Mouse (Mus musculus) heart, postnatal 0 days (tissue): ENCODE measurements at regions not wholly inside any gene's neighbourhood (a gene's known extent, or its start where the extent isn't known, plus 50 kb on each side); places are given as distances from the start of the nearest gene placed in this dataset.

Source experiments
- ATAC-seq: fragments of 200-750 bp; cut with Nextera tagmentation; 2 replicates; pipeline ENCODE4 v1.8.0; 2017; ENCODE audit warnings: low read depth, moderate number of reproducible peaks, moderate library complexity; ENCODE audit not compliant: insufficient read depth
- DNase-seq: peaks from one replicate; pipeline ENCODE4 v3.0.0-alpha.2; 2016; ENCODE audit warnings: low spot score
- H3K27ac ChIP-seq: fragments of 300-500 bp; sonication (generic); 2 replicates; pipeline ENCODE4 v1.5.1; 2014; ENCODE audit warnings: low read depth, mild to moderate bottlenecking
- H3K27me3 ChIP-seq: fragments of 300-500 bp; sonication (generic); 2 replicates; pipeline ENCODE4 v1.6.1; 2014; ENCODE audit warnings: low read length, mixed read lengths; ENCODE audit not compliant: control insufficient read depth, insufficient read depth
- H3K36me3 ChIP-seq: fragments of 300-500 bp; sonication (generic); replicated peaks from 2 replicates; pipeline ENCODE4 v1.6.1; 2014; ENCODE audit warnings: low read length, mixed read lengths; ENCODE audit not compliant: control insufficient read depth, insufficient read depth
- H3K4me1 ChIP-seq: fragments of 300-500 bp; sonication (generic); 2 replicates; pipeline ENCODE4 v1.6.1; 2014; ENCODE audit warnings: antibody characterized with exemption; ENCODE audit not compliant: control insufficient read depth, insufficient read depth
- H3K4me2 ChIP-seq: fragments of 300-500 bp; sonication (generic); 2 replicates; pipeline ENCODE4 v1.6.1; 2014; ENCODE audit warnings: low read depth, mild to moderate bottlenecking, low read length, moderate library complexity
- H3K4me3 ChIP-seq: fragments of 300-500 bp; sonication (generic); 2 replicates; pipeline ENCODE4 v1.5.1; 2014; ENCODE audit warnings: low read depth, low read length
- H3K9ac ChIP-seq: fragments of 300-500 bp; sonication (generic); replicated peaks from 2 replicates; pipeline ENCODE4 v1.6.1; 2014; ENCODE audit warnings: low read depth, low read length, mixed read lengths
- H3K9me3 ChIP-seq: fragments of 300-500 bp; sonication (generic); replicated peaks from 2 replicates; pipeline ENCODE4 v1.6.1; 2016; ENCODE audit warnings: low read length; ENCODE audit not compliant: control insufficient read depth
- CTCF ChIP-seq: IDR thresholded peaks from 2 replicates; pipeline ENCODE4 v1.5.1; 2016; ENCODE audit warnings: antibody characterized with exemption, control low read depth, low read depth
- EP300 ChIP-seq: IDR thresholded peaks from 2 replicates; pipeline ENCODE4 v1.6.1; 2016; ENCODE audit warnings: antibody characterized with exemption, low read depth
- WGBS: fragments of 180-500 bp; shearing (Covaris S2); extraction: QIAGEN DNeasy Blood & Tissue Kit; methylation state at CpG from one replicate; pipeline ENCODE4 v1.1.7; 2014; 5-methylcytosine and 5-hydroxymethylcytosine counted together

DNA sequence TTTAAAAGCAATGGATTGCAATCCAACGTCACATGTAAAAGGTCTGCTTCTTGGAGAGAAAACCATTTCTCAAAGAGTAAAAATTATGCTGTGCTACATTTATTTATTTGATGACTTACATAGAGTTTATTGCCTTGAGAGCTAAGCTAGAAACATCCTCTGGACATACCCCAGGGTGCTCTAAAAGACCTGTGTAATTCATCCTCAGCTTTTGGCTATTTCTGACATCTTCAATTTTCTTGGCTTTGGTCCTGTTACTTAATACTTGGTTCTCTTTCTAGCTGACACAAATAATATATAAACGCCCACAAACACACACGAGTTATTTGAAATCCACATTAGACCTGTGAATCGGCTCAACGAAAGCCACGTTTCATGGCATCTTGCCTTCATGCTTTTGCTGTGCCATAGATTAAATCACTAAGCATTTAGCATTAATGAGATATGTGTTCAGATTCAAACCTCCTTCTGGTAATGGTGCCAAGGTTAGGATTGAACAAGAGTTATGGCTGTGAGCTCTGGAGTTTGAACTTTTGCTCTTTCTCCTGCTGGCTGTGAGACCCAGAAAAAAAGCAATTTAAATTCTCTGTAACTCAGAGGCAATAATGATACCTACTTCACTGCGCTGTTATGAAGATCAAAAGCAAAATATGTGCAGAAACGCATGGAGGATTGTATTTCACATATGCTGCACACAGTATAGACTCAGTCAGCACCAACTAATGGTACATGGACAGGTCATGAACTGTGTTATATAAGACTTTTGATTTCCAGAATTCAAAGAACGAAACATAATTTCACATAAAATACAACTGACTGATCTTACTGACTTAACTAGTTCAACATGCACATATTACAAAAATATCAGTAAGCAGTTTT is 89.6 kb upstream of the Gimd1 start:
- 83% methylated on average over 9 of the region's 9 CpGs for WGBS
- Histone ChIP-seq H3K9ac (no peak overlapping the region), H3K4me2 (no peak overlapping the region), H3K36me3 (no peaks in the 10 kb centered on the region), H3K4me3 (no peak overlapping the region), H3K4me1 (no peaks in the 10 kb centered on the region), H3K9me3 (no peaks in the 10 kb centered on the region), H3K27me3 (no peaks in the 10 kb centered on the region), H3K27ac (no peak overlapping the region)
- no peak for TF ChIP-seq EP300
- no peak for TF ChIP-seq CTCF
- DNase-seq (no peak), ATAC-seq (no peak)

DNA sequence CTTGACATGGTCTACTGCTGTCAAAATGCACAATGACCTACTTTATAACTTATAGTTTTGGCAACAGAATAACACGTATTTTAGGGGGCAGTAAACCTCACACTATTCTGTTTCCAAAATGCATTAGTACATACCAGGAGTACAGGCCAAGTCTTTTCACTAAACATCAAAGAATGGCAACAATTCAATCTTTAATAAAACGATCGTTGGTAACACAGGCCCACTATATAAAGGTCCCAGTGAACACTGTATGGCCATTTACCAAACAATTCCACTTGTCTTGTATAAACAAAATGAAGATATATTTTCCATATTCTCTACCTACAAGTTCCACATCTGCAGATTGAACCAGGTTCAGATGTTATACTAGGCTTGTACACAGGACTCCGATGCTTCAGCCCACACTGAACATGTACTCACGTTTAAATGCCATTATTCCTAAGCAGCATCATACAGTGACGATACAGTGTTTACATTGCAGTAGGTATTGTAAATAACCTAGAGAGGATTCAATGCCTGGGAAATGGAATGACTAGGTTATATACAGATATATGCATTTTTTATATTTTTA is 78.3 kb upstream of the Gimd1 start:
- no peak overlapping the region for H3K4me2 ChIP-seq
- no peak for DNase-seq
- WGBS: 81% methylated on average over 6 of the region's 6 CpGs

DNA sequence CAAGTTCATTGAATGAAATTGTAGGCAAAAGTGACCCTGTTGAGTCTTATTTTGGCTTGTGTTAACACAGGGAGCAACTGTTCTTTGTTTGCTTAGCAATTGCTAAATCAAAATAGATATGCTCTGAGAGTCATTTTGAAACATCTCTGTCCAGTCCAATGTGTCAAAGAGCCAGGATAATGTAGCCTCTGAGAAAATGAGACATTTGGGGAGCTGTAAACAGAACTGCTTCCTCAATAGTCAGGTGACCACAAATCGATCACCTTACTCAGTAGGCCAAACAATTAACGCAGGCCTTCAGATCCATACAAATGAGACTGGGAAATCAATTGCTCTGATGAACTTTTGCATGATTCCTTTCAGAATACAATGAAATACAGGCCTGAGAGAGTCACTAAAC is 63.9 kb upstream of the Gimd1 start:
- TF ChIP-seq CTCF (no peak), EP300 (no peak)
- WGBS: 78% methylated on average over 2 of the region's 2 CpGs
- Histone ChIP-seq H3K27me3 (no peaks in the 10 kb centered on the region), H3K27ac (no peak overlapping the region), H3K4me3 (no peak overlapping the region), H3K4me1 (no peaks in the 10 kb centered on the region), H3K36me3 (no peaks in the 10 kb centered on the region), H3K9me3 (no peaks in the 10 kb centered on the region), H3K4me2 (no peak overlapping the region), H3K9ac (no peak overlapping the region)
- DNase-seq (no peak), ATAC-seq (no peak)

More for the DNA sequence above, 78.3 kb upstream of the Gimd1 start:
- ATAC-seq: no peak
- Histone ChIP-seq H3K9ac (no peak overlapping the region), H3K4me1 (no peaks in the 10 kb centered on the region), H3K27ac (no peak overlapping the region), H3K9me3 (no peaks in the 10 kb centered on the region), H3K27me3 (no peaks in the 10 kb centered on the region), H3K4me3 (no peak overlapping the region), H3K36me3 (no peaks in the 10 kb centered on the region)
- TF ChIP-seq EP300 (no peak), CTCF (no peak)

DNA sequence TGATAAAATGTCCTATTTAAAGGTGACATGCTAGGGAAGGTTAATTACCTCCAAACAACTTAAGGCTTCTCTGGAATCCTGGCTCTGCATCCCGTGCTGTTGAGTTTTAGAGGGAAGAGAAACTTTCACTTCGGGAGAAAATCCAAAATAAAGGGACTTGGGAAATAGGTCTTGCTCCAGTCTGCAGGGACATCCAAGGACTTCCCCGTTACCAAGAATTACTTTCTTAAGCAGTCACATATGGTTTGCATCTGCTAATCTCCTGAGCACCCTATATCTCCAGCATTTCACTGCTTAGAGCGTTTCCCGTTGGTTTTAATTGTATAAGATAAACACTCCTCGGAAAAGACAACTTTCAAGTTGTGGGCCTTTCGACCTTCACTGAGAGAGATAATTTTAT is 63.3 kb upstream of the Gimd1 start:
- TF ChIP-seq CTCF (no peak), EP300 (no peak)
- no peak for DNase-seq
- ATAC-seq: no peak
- no peaks in the 10 kb centered on the region for H3K27me3 ChIP-seq
- H3K9me3 ChIP-seq: no peaks in the 10 kb centered on the region
- no peak overlapping the region for H3K4me2 ChIP-seq
- H3K27ac ChIP-seq: no peak overlapping the region
- no peak overlapping the region for H3K9ac ChIP-seq
- H3K4me3 ChIP-seq: no peak overlapping the region
- no peaks in the 10 kb centered on the region for H3K36me3 ChIP-seq
- WGBS: 43% methylated on average over 7 of the region's 7 CpGs
- H3K4me1 ChIP-seq: no peaks in the 10 kb centered on the region
